Mouse (Mus musculus): ENCODE results near the gene Sh3d19. TPM values are rescaled to one million over a fixed set of nuclear protein-coding genes. Genes with fewer than 3 reads are reported as not detected.

The Sh3d19 gene
- total RNA-seq (2012; rRNA removed) (0.63 and 0.76 TPM in 2 replicates), total RNA-seq (2014; rRNA removed) (0.16 TPM in 2 replicates), polyA plus RNA-seq (2012; ENCODE audit: insufficient read length, low read depth) (0.33 and 0.42 TPM in 2 replicates)

GRCm38 (mm10) chr3:85970742-85971598 lies at the start of gene Sh3d19:
TSS of gene Sh3d19 (plus strand) at chr3:85971109.
- no peak within 1 kb of the TSS for H3K4me3 ChIP-seq (replicated peaks in 1 of 3; ENCODE audit: low read depth in 2 of 3, low read length in 2 of 3, poor library complexity in 1 of 3)

GRCm38 (mm10) chr3:85922331-85922730 lies 48.6 kb upstream of the Sh3d19 start:
- dilution Hi-C loops (cut with MboI; ENCODE audit: extremely low pct_ligation_motif_present, extremely low pct_unique_long_range_greater_than_20kb, low sequenced_read_pairs) (no loop called here), in situ Hi-C loops (cut with MboI; ENCODE audit: low pct_ligation_motif_present, low pct_unique_long_range_greater_than_20kb, low sequenced_read_pairs) (no loop called here)
- H3K9ac ChIP-seq (ENCODE audit: insufficient read depth, low read depth) = no peak overlapping the region
- no peak for DNase-seq (ENCODE audit: extremely low read depth)
- no peaks in the 10 kb centered on the region for H3K27me3 ChIP-seq (replicated peaks)
- no peaks in the 10 kb centered on the region for H3K4me1 ChIP-seq (ENCODE audit: control insufficient read depth in 1 of 2, insufficient read depth in 2 of 2)
- TF ChIP-seq SMC3 (IDR thresholded peaks at IDR 0.05; ENCODE audit: low read depth, low read length) = no peak
- TF ChIP-seq IRF4 (IDR thresholded peaks at IDR 0.05; ENCODE audit: low read depth, low read length) = no peak
- no peak for TF ChIP-seq NRF1 (IDR thresholded peaks at IDR 0.05; ENCODE audit: low read depth, low read length)
- TF ChIP-seq MXI1 (IDR thresholded peaks at IDR 0.05; ENCODE audit: low read depth, low read length) = no peak
- no peak for TF ChIP-seq KAT2A (IDR thresholded peaks at IDR 0.05; ENCODE audit: insufficient replicate concordance, low read length)
- H3K79me2 ChIP-seq (replicated peaks; ENCODE audit: control insufficient read depth, extremely low read depth, insufficient read depth, poor library complexity, severe bottlenecking) = no peaks in the 10 kb centered on the region
- no peak overlapping the region for H3K4me3 ChIP-seq (replicated peaks in 1 of 3; ENCODE audit: low read depth in 2 of 3, low read length in 2 of 3, poor library complexity in 1 of 3)
- no peaks in the 10 kb centered on the region for H3K9me3 ChIP-seq (replicated peaks; ENCODE audit: low read length)
- H3K4me2 ChIP-seq (ENCODE audit: insufficient read depth, low read depth, poor library complexity, severe bottlenecking) = no peak overlapping the region
- no peaks in the 10 kb centered on the region for H3K36me3 ChIP-seq (replicated peaks in 1 of 2; ENCODE audit: control insufficient read depth in 1 of 2, insufficient read depth in 1 of 2, low read length in 1 of 2)
- H3K27ac ChIP-seq (ENCODE audit: insufficient read depth, low read depth) = no peak overlapping the region

More at GRCm38 (mm10) chr3:85970742-85971598, at the start of gene Sh3d19:
- dilution Hi-C loops (cut with MboI; ENCODE audit: extremely low pct_ligation_motif_present, extremely low pct_unique_long_range_greater_than_20kb, low sequenced_read_pairs) (no loop called here), in situ Hi-C loops (cut with MboI; ENCODE audit: low pct_ligation_motif_present, low pct_unique_long_range_greater_than_20kb, low sequenced_read_pairs) (no loop called here)
- no peaks in the 10 kb centered on the region for H3K9me3 ChIP-seq (replicated peaks; ENCODE audit: low read length)
- no peaks in the 10 kb centered on the region for H3K79me2 ChIP-seq (replicated peaks; ENCODE audit: control insufficient read depth, extremely low read depth, insufficient read depth, poor library complexity, severe bottlenecking)
- H3K9ac ChIP-seq (ENCODE audit: insufficient read depth, low read depth) = no peak within 1 kb of the TSS
- peaks cover 0 to 7% of the 10 kb centered on the region in 2 experiments; a peak in 2 of 4 replicates for H3K4me1 ChIP-seq (ENCODE audit: control insufficient read depth in 1 of 2, insufficient read depth in 2 of 2)
- TF ChIP-seq POLR2AphosphoS2 (IDR thresholded peaks at IDR 0.05; ENCODE audit: low read depth, low read length) = no peak
- TF ChIP-seq USF1 (IDR thresholded peaks at IDR 0.05; ENCODE audit: low read depth, low read length) = no peak
- TF ChIP-seq IRF4 (IDR thresholded peaks at IDR 0.05; ENCODE audit: low read depth, low read length) = no peak
- no peak for TF ChIP-seq USF2 (conservative IDR thresholded peaks at IDR 0.05; ENCODE audit: low read depth, low read length)
- TF ChIP-seq GABPA (IDR thresholded peaks at IDR 0.05; ENCODE audit: insufficient replicate concordance, low read depth, low read length) = no peak
- no peak for TF ChIP-seq JUN (IDR thresholded peaks at IDR 0.05; ENCODE audit: insufficient read depth, low read depth, low read length)
- no peak for TF ChIP-seq ETS1 (conservative IDR thresholded peaks at IDR 0.05; ENCODE audit: low read depth, low read length)
- TF ChIP-seq CHD1 (IDR thresholded peaks at IDR 0.05; ENCODE audit: low read depth, low read length) = no peak
- H3K4me2 ChIP-seq (ENCODE audit: insufficient read depth, low read depth, poor library complexity, severe bottlenecking) = no peak within 1 kb of the TSS
- H3K27ac ChIP-seq (ENCODE audit: insufficient read depth, low read depth) = no peak within 1 kb of the TSS
- no peaks in the 10 kb centered on the region for H3K27me3 ChIP-seq (replicated peaks)
- no peak for DNase-seq (ENCODE audit: extremely low read depth)
- no peaks in the 10 kb centered on the region for H3K36me3 ChIP-seq (replicated peaks in 1 of 2; ENCODE audit: control insufficient read depth in 1 of 2, insufficient read depth in 1 of 2, low read length in 1 of 2)
